Mouse (Mus musculus) urinary bladder, postnatal 10 days (tissue): ENCODE results near the gene Wapl.
A peak's percentile ranks its signal among the peaks of the same experiment; 100 is the strongest.

Experiments
- DNase-seq: peaks from one replicate; pipeline ENCODE4 v3.0.0; 2022; ENCODE audit warnings: low spot score

Gene Wapl

DNA sequence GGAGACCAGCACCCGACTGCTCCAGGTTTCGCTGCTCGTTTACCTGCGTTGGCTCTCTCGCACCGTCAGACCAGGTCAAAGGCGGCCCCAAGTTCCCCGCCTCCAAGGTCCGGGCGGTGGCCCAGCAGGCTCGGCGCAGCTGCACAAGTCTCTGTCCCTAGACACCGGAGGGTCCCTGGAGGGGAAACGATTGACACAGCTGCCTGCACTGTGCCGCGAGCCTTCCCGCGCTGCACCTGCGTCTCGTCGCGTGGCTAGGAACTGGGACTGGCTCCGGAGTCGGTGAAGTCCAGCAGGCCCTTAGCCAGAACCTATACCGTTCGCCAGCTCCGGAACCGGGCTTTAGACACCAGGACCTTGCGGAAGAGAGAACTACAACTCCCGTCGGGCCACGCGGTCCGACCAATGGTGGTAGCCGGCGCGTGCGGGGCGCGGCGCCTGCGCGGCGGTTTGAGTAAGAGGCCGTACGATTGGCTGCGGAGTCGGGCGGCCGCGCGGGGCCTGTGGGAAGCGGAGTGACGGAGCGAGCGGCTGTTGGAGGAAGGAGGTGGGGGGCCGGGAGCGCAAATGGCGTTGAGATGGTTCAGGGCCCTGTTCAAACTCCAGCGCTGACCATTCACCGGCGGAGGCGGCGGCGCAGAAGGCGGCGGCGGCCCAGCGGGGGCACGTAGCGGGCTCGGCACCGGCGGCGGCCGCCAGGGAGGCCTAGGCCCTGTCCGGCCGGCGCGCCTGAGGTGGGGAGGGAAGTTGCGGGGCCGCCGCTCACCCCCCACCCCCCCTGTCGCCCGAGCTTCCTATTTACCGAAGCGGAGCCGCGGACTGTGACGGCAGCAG, at the start of gene Wapl:
Wapl (plus strand) TSS at position 534 of the 834 bp plus-strand sequence.
- peak; percentile 93 for DNase-seq

DNA sequence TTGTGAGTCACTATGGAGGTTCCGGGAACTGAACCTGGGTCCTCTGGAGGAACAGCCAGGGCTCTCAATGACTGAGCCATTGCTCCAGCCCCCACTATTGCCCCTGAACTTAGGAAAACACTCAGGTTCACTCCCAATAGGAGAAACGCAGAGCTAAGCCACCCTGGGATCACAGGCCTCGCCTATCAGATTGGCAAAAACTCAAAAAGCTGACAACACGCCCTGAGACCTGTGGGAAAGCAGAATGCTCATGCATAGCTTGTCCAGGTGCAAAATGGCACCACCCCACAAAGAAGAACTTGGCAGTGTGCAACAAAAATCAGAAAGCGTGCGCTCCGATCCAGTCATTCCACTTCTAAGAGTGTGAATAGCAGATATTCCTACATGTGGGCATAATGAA, 46.9 kb upstream of the Wapl start:
- no peak for DNase-seq

DNA sequence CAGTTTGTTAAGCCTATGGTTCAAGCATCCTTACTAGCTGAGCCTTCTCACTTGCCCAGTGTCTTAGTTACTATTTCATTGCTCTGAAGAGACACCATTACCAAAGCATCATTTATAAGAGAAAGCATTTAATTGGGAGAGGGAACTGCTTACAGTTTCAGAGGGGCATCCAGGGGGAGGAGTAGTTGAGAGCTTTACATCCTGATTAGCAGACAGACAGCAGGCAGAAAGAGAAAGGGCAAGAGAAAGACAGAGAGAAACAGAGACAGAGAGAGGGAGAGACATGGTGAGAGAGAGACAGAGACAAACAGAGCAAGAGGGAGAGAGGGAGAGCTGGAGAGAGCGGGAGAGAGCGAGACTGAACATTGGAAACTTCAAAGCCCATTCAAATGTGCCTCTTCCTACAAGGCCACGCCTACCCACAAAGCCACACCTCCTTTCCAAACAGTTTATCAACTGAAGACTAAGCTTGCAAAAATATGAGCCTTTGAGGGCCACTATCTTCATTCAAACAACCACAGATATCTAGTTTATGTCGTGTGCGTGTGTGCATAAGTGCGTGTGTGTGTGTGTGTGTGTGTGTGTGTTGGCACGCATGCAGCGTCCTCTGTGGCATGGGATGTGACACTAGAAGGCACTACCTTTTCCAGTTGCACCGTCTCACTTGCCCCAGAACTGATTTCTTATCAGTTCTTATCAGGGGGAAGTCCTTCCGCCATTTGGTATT, 40.8 kb upstream of the Wapl start:
- DNase-seq: no peak

DNA sequence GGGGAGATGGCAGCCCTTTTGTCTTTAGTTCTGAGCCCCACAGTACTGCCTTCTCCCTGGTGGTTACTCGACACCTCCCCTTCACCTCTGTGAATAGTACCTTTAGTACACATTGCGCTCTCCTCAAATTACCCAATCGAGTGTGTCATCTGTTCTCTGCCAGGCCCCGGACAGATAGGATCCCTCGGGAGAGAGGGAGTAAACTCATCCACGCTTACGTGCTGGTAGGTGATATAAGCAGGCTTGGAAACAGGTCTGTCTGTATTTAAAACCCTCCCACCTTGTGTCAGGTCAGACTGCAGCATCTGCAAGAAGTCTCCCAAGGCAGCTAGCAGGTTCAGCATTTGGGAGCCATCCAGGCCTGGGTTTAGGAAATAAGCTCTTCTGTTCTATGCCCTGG, 38.5 kb upstream of the Wapl start:
- no peak for DNase-seq

DNA sequence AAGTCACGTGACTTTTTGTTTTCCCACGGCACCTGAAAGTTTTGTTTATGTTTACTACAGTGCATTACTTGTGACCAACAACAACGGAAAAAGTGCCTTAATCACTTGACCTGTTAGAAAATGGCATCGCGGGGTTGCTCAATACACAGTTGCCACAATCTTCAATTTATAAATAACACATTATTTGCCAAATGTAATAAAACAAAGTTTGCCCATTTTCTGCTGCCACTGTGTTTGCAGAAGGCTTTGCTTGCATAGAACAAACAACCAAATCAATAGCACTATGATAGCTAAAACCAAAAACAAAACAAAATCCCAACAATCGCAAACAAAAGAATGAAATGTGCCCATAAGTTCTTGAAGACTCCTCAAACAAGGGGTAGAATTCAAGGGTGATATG, 38.0 kb upstream of the Wapl start:
- DNase-seq: no peak

DNA sequence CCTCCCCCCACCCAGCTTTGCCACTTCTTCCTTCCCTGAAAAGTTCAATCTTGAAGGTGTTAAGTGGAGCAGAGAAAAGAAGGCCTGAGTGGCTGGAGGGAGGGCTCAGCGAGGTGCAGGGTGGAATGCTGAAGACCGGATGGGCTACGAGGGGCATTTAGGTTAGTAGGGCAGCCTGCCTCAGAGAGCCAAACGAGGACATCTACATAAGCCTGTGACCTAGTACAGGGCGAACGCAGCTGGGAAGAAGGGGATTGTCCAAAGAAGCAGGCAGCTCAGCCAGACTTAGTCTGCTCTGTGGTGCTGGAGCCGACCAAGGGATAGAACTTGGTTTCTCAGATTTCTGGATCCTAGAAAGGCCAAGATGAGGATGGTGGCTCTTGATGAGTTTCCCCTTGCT, 29.6 kb upstream of the Wapl start:
- no peak for DNase-seq

DNA sequence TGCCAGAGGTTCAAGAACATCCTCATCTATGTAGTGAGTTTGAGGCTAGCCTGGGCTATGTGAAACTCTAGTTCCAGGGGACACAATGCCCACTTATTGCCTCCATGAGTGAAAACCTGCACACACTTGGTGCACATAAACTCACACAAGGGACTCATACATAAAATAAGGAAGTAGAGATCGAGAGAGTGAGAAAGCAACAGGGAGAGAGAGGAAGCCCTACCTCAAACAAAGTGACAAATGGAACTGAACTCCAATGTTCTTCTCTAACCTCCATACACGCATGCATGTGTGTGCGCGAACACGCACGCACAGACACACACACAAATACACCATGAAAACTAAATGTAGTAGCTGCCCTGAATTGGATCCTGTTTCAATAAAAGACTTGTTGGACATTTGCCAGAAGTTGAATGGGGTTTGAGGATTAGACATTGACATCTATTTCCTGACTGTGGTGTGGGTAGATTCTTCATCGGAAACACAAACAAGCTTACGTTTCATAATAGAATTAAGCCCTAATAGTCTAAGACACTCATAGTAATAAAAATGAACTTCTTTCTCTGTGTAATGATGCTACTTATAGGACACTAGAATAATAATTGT, 25.8 kb upstream of the Wapl start:
- DNase-seq: no peak

DNA sequence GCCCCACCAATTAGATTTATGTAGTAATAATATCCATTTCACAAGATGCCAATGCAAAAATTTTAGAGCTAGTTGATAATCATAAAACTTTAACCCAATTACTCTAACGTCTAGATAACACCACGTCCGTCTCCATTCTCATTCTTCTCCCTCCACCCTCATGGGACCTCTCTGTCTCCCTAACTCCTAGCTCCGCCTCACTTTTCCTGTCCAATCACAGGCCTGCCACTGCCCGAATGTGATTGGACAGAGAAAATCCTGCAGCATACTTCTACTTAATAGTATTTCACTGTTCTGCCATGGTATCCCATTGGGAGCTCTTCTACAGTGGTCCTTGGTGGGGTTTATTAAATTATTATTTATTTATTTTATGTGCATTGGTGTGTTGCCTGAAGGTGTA, 16.6 kb upstream of the Wapl start:
- no peak for DNase-seq

DNA sequence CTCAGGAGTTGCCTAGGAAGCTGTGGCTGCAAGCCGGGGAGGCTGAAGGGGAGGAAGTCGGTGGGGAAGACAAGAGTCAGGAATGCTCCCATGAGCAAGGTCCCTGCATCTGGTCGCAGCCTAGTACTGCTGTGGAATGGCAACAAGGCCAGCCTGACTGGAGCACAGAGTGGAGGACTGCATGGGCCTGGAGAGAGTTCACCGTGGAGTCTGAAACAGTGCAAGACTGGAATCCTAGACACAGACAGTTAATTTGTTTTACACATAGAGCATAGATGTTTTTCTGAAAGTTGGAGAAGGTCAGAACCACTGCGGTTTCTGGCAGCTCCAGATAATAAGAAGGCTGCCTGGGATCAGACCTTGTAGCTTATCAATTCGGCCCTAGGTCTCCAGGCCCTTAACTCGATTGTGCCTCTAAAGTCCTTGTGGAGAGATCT, 13.4 kb upstream of the Wapl start:
- no peak for DNase-seq

DNA sequence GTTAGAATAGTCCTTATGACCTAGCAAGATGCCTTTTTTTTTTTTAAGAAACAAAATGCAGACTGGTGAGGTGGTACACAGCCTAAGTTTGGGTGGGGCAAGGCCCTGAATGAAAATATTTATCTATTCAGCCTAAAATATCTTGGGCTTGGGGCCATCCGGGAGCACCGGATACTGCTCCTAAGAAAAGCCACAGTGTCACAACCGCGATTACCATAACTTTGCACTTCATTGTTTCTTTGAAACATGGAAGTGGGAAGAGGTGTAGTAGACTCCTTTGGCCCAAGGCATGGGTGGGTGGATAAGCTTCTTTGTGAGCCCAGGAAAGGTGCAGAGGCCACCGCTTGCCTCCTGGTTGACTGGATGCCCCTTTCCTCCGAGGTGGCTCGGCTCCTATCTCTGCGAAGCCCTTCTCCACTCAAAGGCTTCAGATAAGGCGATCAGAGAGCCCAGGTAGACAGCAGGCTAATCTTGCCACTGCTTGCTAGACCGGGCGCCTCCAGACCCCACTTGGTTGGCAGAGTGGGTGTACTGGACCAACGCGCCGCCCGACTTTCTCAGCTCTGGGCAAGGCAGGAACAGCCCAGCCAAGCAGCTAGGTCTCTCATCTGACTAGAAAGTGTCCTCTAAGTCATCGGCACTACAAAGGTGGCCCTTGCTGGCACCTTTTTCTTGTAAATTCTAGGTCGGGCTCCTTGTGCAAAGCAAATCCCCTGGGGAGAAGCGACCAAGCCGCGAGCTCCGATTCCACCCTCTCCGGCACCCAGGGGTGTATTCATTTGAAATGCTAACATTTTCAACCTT, 12.7 kb upstream of the Wapl start:
- no peak for DNase-seq

DNA sequence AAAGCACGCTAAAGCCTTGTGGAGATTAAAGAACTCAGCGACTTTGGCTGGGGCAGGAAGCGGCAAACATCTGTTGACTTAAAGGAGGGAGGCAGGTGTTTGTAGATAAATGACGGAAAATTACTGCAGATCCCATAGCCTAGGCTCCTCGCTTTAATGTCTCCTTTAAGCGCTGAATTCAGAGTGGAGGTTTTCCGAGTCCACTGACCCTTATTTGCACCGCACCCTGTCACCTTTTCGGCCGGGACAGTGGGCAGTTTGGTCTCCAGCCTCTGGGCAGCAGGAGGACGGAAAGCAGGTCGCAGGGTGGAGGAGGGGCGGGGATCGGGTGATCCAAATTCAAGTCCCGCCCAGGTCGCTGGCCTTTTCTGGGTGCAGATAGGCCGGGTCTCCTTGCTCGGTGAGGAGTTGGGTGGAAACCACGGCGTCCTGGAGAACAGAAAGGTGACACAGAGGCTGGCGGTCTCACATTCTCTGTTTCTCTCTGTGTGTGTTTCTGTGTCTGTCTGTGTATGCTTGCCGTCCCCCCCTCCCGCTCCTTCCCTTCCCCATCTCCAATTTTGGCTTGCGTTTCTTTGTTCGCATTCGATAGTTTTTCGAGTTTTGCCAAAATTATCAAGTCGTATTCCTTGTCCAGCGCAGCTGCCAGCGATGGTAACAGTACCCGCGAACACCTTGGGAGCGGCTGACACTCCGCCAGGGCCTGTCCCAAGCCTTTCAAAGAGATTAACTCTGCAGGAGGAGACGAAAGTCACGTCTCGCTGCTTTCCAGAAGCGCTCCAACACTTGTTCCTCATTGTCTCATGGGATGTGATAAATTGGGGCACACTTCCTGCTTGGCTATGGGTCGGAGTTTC, 11.9 kb upstream of the Wapl start:
- no peak for DNase-seq

DNA sequence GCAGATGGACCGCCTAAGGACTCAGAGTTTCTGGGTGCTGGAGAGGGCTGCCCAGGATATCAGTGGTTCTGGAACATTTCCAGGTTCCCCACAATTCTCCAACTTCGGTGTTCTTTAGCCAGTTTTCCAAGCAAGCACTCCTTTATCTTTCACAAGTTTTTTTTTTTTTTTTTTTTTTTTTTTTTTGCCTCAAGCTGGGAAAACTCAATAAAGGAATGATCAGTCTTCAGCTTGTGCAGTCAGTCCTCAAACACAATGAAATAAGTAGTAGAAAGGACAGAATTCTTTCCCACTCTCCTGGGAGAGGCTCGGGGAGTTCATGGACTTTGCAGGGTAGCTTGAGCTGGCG, 11.3 kb upstream of the Wapl start:
- no peak for DNase-seq

DNA sequence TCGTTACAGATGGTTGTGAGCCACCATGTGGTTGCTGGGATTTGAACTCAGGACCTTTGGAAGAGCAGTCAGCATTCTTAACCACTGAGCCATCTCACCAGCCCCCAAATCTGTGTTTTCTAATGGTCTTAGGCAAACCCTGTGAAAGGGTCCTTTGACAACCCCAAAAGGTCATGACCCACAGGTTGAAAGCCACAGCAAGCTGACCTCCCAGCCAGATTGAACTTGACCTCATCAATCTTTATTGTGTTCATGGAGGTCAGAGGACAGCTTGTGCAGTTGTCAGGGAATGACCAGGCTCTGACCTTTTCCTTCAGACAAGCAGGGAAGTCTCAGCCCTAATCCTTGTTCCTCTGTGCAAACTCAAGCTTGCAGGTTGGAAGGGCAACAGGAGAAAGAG, 10.3 kb upstream of the Wapl start:
- no peak for DNase-seq

DNA sequence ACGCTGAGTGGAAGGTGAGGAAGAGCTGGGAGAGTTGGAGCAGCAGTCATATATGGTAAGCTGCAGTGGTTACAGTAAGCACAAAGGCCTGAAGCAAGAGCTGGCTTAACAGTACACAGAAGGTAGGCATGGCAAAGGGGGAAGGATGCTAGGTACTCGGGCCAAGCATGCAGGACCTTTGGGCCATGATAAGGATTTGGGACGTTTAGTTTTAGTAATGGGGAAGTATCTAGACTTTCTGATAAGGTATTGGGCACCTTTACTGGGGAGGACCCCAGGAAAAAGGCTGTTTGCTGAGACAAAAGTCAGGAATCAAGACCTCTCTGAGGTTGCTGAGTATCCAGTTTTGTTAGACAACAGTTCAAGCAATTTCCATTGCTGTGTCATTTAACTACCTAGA, 4.6 kb upstream of the Wapl start:
- DNase-seq: no peak

DNA sequence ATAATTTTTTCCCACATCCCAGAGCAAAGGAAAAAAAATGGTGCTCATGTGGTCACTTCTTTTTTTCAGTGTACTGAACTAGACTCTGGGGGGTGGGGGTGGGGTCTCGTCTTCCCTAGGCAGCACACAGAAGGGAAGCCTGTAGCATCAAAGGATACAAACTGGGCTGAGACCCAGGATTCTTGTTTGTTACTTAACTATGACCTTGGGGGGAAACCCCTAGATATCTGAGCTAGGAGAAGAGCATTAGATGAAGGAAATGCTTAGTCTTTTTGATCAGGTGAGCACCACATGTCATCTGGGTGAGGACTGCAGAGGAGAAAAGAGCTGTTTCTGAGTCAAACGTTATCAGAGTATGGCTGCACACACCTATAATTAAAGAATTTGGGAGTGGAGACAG, 3.5 kb upstream of the Wapl start:
- no peak for DNase-seq

DNA sequence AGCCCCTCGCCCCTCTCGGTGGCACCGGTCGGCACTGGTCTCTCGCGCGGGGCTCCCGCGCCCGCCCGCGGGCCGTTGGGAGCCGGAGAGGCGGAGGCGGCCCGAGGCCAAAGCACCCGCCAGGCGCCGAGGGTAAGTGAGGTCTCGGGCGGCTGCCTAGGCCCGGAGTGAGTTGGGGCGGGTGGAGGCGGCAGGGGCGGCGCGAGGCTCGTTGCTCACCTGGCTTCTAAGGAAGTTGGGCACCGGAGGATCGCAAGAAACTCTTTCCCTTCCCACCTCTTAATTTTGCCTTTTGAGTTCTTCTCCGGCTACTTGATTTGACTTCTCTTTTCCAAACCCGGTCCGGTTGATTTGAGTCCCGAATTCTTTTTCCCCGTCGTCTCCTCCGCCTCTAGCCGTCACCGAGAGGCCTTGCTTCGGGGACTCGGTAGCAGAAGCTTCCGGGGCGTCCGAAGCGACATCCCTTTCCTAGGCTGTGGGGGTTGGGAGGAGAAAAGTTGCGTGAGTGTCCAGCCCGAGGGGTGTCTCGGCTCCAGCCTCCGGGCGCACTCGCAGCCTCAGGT, 582 bp downstream of the Wapl start:
- DNase-seq: no peak

DNA sequence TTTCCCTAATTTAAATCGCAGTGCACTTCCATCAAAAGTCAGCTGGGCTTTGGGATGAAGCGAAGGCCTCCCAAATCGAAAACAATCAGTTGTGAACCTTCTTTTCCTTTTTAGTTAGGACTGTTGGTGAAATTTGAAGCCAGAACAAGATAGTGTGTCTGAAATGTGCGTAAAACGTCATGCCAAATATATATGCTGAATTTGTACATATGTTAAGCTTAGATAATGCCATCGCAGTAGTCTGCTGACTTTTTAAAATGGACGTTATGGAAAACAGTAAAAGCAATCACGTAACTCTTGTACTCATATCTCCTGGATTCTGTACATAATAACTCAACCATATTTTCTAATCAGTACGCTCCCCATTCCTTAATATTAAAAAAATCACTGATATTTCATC, 1.2 kb downstream of the Wapl start:
- no peak for DNase-seq

DNA sequence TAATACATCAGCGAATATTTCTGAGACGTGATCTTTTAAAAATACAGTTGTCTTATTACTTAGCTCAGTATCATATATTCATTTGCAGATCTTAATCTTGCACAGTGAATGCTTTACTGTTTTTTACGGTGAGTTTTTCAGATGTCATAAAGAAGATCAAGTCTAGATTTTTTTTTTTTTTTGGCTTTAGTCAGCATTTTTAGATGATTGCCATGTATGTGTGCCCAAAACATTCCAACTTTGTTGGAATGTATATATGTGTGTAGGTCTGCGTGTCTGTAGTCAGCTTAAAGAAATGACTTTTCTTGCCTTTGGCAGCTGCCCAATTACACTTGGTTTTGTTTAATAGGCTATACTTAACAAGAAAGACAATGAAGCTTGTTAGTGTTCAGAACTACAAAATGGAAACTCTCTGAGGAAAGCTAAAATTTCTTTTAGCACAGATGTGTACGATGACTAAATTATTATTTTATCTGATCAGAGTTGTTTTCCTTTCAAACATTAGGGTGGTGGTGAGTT, 1.7 kb downstream of the Wapl start:
- DNase-seq: no peak

DNA sequence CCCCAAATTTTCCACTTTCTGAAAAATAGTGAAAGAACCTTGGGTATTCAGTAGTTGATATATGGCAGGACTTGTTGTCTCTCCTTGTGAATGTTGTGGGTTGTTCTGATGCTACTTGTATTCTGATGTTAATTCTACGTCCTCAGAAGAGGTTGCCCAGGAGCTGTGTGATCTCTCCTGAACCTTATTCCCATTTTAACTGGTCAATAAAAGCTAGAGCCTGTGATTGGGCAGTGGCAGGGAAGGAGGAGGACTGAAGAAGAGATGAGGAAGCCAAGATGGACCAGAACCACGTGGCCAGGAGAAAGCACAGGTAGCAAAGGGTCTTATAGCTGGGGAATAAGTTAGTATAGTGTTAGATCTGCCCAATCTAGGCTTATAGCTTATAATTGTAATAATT, 7.1 kb downstream of the Wapl start:
- DNase-seq: no peak

DNA sequence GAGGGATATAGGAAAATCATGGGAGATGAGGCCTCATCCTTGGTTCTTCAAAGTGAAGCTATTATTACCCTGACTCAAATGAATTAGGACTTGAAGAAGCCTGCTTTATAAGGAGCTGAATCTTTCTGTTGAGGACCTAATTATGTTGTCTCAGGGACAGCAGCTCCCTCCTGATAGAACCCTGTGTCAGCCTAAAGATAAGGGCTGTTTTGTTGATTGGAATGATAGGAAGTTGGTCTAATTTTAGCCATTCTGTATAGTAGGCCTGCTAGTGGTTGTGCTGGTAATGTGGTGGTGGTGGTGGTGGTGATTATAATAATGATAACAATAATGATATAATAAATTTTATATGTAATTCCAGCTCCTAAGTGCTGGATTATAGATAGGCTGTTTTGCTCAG, 11.3 kb downstream of the Wapl start:
- no peak for DNase-seq

DNA sequence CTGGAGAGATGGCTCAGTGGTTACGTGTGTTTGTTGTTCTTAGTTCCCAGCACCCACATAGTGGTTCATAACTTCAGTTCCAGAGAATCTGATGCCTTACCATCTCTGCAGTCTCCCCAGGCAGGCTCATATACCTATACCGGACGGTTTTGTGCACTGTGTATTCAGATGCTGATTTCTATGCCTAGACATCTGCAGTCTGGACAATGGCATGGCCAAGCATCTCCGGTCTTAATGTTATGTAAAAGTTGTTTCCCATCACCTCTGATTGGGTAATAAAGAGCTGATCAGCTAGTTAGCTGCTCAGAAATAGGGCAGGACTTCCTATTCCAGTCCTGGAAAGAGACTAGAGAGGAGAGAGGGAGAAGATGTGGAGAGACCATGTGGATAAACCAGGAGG, 20.2 kb downstream of the Wapl start:
- DNase-seq: no peak
